Mouse (Mus musculus) stomach, embryonic 15.5 days (tissue): ENCODE data around the gene Arfgap3. TPM values are rescaled to one million over a fixed set of nuclear protein-coding genes. Genes with fewer than 3 reads are reported as not detected.
"Not testable (repeated sequence)": the region's sequence is repeated elsewhere in the genome, so short reads cannot be mapped to it uniquely, and the experiment has no call there.

ENCODE experiments used
- ATAC-seq: fragments of 200-750 bp; cut with Nextera tagmentation; 2 replicates; pipeline ENCODE4 v1.8.0; 2017; ENCODE audit warnings: low read depth, moderate number of reproducible peaks, moderate TSS enrichment; ENCODE audit not compliant: insufficient read depth, low FRiP score
- H3K27ac ChIP-seq: fragments of 300-500 bp; sonication (generic); 2 replicates; pipeline ENCODE4 v1.5.1; 2015; ENCODE audit warnings: mild to moderate bottlenecking, inconsistent platforms
- H3K27me3 ChIP-seq: fragments of 300-500 bp; sonication (generic); replicated peaks from 2 replicates; pipeline ENCODE4 v1.6.1; 2015; ENCODE audit warnings: inconsistent platforms
- H3K36me3 ChIP-seq: fragments of 300-500 bp; sonication (generic); 2 replicates; pipeline ENCODE4 v1.6.1; 2015; ENCODE audit warnings: inconsistent platforms
- H3K4me1 ChIP-seq: fragments of 300-500 bp; sonication (generic); 2 replicates; pipeline ENCODE4 v1.6.1; 2015; ENCODE audit warnings: inconsistent platforms
- H3K4me2 ChIP-seq: fragments of 300-500 bp; sonication (generic); 2 replicates; pipeline ENCODE4 v1.6.1; 2015; ENCODE audit warnings: mild to moderate bottlenecking, inconsistent platforms
- H3K4me3 ChIP-seq: fragments of 300-500 bp; sonication (generic); replicated peaks from 2 replicates; pipeline ENCODE4 v1.5.1; 2015; ENCODE audit warnings: inconsistent platforms
- H3K9ac ChIP-seq: fragments of 300-500 bp; sonication (generic); 2 replicates; pipeline ENCODE4 v1.6.1; 2015; ENCODE audit warnings: inconsistent platforms
- H3K9me3 ChIP-seq: fragments of 300-500 bp; sonication (generic); 2 replicates; pipeline ENCODE4 v1.6.1; 2016; ENCODE audit warnings: inconsistent platforms
- WGBS: fragments of 180-500 bp; shearing (Covaris S2); methylation state at CpG from one replicate; pipeline ENCODE4 v1.1.7; 2015; 5-methylcytosine and 5-hydroxymethylcytosine counted together
- polyA plus RNA-seq: library from polyadenylated mRNA; unstranded; fragments of >200 nt; fragmentation: Nextera tagmentation; extraction: Ambion mirVana; gene quantifications from 2 replicates; pipeline ENCODE4 v1.2.1, GENCODE M21; 2015

Arfgap3 gene
- polyA plus RNA-seq, 1 experiment from 2014 or later, result 63.0 TPM

DNA sequence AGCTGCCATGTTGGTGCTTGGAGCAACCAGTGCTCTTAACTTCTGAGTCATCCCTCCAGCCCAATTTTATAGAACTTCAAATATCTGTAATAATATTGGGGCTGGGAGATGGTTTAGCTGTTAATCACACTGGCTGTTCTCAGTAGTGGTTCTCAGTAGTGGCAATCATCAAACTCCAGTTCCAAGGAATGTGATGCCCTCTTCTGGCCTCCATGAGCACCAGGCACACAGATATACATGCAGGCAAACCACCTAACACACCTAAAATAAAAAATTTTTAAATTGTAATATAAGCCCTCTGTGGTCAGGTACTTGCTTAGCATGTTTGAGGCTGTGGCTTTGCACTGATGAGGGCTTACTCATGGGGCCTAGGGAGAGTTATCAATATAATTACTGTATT lies 15.7 kb upstream of the Arfgap3 start:
- H3K9me3 ChIP-seq, result no peaks in the 10 kb centered on the region
- H3K4me1 ChIP-seq, result peaks cover 11% of the 10 kb centered on the region
- H3K4me2 ChIP-seq, result peak overlapping the region; percentile 32; the same call in 1 of the 2 replicates
- H3K27me3 ChIP-seq, result no peaks in the 10 kb centered on the region
- ATAC-seq, result no peak
- no peaks in the 10 kb centered on the region for H3K36me3 ChIP-seq
- no peak overlapping the region for H3K9ac ChIP-seq
- no peak overlapping the region for H3K4me3 ChIP-seq
- no peak overlapping the region for H3K27ac ChIP-seq

DNA sequence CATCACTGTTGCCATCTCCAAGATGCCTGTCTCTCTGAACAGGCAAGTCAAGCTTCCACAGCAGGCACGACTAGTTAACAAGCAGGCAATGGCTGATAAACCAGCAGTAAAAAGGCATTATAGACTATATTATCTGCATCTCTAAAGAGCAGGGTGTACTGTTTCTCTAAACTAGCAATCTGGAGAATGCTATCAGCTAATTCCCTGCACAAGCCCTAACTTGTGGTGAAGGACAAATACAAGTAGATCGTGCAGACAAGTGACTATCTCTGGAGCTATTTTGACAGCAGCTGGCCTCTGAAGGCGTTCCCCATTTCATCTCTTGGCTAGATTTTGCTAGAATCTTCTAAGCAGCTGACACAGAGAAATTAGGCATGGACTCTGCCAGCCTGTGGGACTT lies 14.1 kb upstream of the Arfgap3 start:
- no peak for ATAC-seq
- no peak overlapping the region for H3K4me3 ChIP-seq
- H3K9ac ChIP-seq, result no peak overlapping the region
- no peak overlapping the region for H3K27ac ChIP-seq
- H3K27me3 ChIP-seq, result no peaks in the 10 kb centered on the region
- no peaks in the 10 kb centered on the region for H3K9me3 ChIP-seq
- WGBS, result 57% methylated on average over 3 of the region's 3 CpGs
- no peaks in the 10 kb centered on the region for H3K36me3 ChIP-seq
- no peak overlapping the region for H3K4me2 ChIP-seq
- H3K4me1 ChIP-seq, result peaks cover 11% of the 10 kb centered on the region

GRCm38 (mm10) chr15:83362813-83363212 lies 12.8 kb upstream of the Arfgap3 start:
- 76% methylated on average over 1 of the region's 1 CpGs for WGBS
- H3K4me3 ChIP-seq, ATAC-seq, H3K27ac ChIP-seq, H3K36me3 ChIP-seq, H3K9me3 ChIP-seq, H3K27me3 ChIP-seq, H3K9ac ChIP-seq, H3K4me2 ChIP-seq: not testable (repeated sequence)
- peaks cover 11% of the 10 kb centered on the region for H3K4me1 ChIP-seq

DNA sequence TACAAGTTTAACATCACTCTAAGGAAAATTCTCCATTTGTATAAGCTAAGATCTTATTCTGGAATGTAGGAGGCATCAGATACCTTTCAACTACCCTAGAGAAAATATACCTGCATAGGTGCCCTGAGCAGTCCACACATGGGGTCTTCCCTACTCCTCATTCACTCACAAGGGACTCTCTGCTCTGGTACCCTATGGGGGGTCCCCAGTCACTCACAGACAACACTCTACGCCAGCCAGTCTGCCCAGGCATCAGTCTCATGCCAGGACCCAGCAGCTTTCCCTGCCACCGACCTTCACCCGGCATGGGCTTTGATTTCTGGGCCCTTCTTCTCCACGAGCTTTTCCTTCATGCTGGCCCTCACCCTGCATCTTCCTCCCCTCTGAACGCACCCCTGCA lies 10.9 kb upstream of the Arfgap3 start:
- not testable (repeated sequence) for H3K27me3 ChIP-seq, H3K9ac ChIP-seq, H3K4me1 ChIP-seq, ATAC-seq, H3K9me3 ChIP-seq, H3K4me3 ChIP-seq, H3K27ac ChIP-seq, H3K4me2 ChIP-seq, H3K36me3 ChIP-seq
- 70% methylated on average over 5 of the region's 5 CpGs for WGBS

- H3K9ac ChIP-seq, result no peak overlapping the region
- WGBS, result 61% methylated on average over 3 of the region's 3 CpGs
Measured at GRCm38 (mm10) chr15:83360140-83360539, 10.1 kb upstream of the Arfgap3 start.

GRCm38 (mm10) chr15:83358476-83358875 lies 8.4 kb upstream of the Arfgap3 start:
- Histone ChIP-seq H3K4me2 (no peak overlapping the region), H3K9ac (no peak overlapping the region), H3K27ac (no peak overlapping the region), H3K27me3 (no peaks in the 10 kb centered on the region), H3K4me1 (no peaks in the 10 kb centered on the region), H3K4me3 (no peak overlapping the region), H3K36me3 (no peaks in the 10 kb centered on the region), H3K9me3 (no peaks in the 10 kb centered on the region)
- 83% methylated on average over 1 of the region's 1 CpGs for WGBS
- ATAC-seq, result no peak

More at GRCm38 (mm10) chr15:83360140-83360539, 10.1 kb upstream of the Arfgap3 start:
- no peak overlapping the region for H3K27ac ChIP-seq
- ATAC-seq, result no peak
- H3K4me1 ChIP-seq, result no peaks in the 10 kb centered on the region
- H3K36me3 ChIP-seq, result no peaks in the 10 kb centered on the region
- H3K4me2 ChIP-seq, result no peak overlapping the region
- no peak overlapping the region for H3K4me3 ChIP-seq
- no peaks in the 10 kb centered on the region for H3K27me3 ChIP-seq
- H3K9me3 ChIP-seq, result no peaks in the 10 kb centered on the region

DNA sequence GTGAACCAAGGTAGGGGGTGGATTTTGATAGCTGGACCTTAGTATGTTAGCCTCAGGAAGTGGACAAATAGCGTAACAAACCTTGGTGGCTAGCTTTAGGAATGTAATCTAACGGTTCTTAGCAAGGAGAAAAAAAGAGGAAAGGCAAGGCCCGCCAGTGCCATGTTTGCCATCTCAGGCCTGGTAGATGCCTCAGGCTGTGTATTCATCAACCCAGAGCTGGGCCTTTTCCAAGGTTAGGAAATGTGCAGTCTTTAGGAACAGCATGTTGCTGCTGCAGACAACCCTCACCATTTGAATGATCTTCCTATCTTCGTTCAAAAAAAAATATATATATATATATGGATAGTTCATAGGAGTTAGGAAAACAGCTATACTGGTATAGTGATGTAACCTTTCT lies 1.5 kb upstream of the Arfgap3 start:
- 73% methylated on average over 4 of the region's 4 CpGs for WGBS
- Histone ChIP-seq H3K4me3 (no peak overlapping the region), H3K27me3 (no peaks in the 10 kb centered on the region), H3K27ac (peak overlapping the region; percentile 90), H3K9me3 (no peaks in the 10 kb centered on the region), H3K36me3 (no peaks in the 10 kb centered on the region), H3K9ac (no peak overlapping the region), H3K4me2 (no peak overlapping the region), H3K4me1 (0 out of 2 replicates have a peak, but pooled peaks cover 15% of the 10 kb centered on the region)
- no peak for ATAC-seq

DNA sequence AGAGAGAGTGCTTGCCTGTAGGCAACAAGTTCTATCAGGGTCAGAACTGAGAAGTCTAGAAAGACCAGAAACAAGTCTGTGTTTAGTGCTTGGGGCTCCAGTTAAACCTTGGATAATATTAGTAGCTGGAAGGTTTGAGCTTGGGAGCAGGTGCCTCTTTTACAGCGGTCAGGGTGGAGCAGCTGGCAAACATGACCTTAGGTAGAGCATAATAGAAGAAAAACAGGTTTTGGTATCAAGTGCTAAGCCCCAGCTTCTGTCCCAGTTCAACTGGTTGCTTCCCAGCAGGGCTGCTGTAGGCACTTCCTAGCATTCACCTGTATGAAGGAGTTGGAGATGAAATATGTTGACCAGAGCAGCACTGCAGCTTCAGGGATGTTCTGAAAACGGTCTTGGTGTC lies 812 bp upstream of the Arfgap3 start:
- H3K4me3 ChIP-seq, result peak overlapping the region; percentile 76

DNA sequence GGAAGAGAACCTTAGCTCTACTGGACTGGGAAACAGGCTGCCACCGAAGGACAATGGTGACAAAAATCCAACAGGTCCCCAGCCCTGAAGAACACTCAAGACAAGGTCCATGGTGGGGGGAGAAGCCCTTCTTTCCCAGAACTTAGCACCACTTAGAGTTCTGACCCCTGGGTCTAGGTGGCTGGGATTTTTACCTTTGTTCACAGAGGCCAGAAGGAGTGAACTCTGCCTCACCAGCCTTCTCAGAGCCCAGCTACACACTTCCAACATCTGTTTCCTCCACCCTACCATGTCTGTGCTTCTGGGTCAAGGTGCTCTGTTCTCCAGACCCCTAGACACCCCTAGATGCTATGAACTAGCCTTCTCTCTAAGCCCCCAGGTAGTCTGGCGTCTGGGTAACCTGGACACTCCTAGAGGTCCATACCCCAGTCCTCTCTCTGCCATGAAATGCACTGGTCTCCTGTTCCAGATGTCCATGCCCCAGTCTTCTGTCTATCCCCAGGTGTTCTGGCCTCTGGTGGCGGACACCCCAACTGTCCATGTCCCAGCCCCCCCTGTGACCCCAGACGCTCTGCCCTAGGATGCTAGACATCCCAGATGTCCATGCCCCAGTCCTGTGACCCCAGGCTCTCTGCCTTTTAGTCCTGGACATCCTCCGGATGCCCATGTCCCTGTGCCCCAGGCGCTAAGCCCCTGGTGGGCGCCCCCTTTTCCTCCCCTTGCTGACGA lies 658 bp downstream of the Arfgap3 start:
- Histone ChIP-seq H3K9ac (peak overlapping the region; percentile 71), H3K36me3 (no peaks in the 10 kb centered on the region), H3K27ac (peak overlapping the region; percentile 59; the same call in 1 of the 2 replicates), H3K27me3 (no peaks in the 10 kb centered on the region), H3K9me3 (no peaks in the 10 kb centered on the region), H3K4me2 (peak overlapping the region; percentile 67), H3K4me1 (peaks cover 29% of the 10 kb centered on the region), H3K4me3 (peak overlapping the region; percentile 76)
- no peak for ATAC-seq
- 12% methylated on average over 8 of the region's 8 CpGs for WGBS

More for the DNA sequence above, 812 bp upstream of the Arfgap3 start:
- Histone ChIP-seq H3K36me3 (no peaks in the 10 kb centered on the region), H3K4me1 (0 out of 2 replicates have a peak, but pooled peaks cover 20% of the 10 kb centered on the region), H3K9ac (no peak overlapping the region), H3K9me3 (no peaks in the 10 kb centered on the region), H3K27me3 (no peaks in the 10 kb centered on the region), H3K4me2 (peak overlapping the region; percentile 67), H3K27ac (peak overlapping the region; percentile 90)
- WGBS, result 53% methylated on average over 2 of the region's 2 CpGs
- ATAC-seq, result peak; percentile 72

DNA sequence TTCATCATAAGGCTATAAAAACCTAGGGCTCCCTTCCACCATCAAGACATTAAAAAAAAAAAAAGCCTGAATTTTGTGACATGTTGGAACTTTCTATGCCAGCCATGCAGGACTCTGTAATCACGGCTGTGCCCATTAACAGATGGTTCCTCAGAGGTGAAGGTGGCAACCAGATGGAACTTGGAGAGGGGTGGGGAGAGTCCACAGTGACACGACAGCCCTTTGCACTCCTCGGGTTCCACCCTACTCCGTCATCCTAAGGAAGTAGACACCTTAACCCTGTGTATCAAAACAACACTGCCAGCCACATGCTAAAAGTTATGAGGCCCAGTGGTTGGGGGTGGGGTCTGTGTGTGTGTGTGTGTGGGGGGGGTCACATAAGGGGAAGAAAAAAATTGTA lies 1.3 kb downstream of the Arfgap3 start:
- Histone ChIP-seq H3K4me3 (peak overlapping the region; percentile 76), H3K36me3 (no peaks in the 10 kb centered on the region), H3K9me3 (no peaks in the 10 kb centered on the region), H3K4me2 (peak overlapping the region; percentile 67), H3K27ac (no peak overlapping the region), H3K4me1 (peaks cover 35% of the 10 kb centered on the region), H3K27me3 (no peaks in the 10 kb centered on the region), H3K9ac (no peak overlapping the region)
- no peak for ATAC-seq
- WGBS, result 59% methylated on average over 4 of the region's 4 CpGs

DNA sequence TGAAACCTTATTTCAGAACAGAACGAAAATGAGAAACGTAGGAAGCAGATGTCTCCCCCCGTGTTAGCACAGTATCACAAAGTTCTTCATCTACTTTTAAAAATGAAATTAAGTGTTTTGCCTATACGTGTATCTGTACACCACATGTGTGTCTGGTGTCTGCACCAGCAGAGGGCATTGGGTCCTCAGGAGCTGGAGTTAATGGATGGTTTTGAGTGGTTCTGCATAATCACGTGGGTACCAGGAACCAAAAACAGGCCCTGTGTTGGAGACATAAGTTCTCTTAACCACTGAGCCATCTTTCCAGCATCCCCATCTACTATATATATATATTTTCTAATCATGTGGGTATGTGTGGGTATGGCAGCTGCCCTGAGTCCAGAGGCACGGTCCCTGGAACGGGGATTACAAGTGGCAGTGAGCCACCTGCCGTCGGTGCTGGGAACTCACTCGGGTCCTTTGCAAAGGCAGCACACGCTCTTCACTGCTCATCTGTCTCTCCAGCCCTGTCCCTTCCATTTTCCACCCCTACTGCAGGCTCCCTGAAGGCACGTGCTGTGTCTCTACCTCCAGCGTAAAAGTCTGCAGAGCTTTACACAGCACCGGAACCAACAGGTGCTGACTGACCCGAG lies 4.0 kb downstream of the Arfgap3 start:
- WGBS, result 85% methylated on average over 15 of the region's 15 CpGs
- H3K4me2 ChIP-seq, result no peak overlapping the region
- peaks cover 36% of the 10 kb centered on the region for H3K4me1 ChIP-seq
- H3K27me3 ChIP-seq, result no peaks in the 10 kb centered on the region
- no peak for ATAC-seq
- H3K36me3 ChIP-seq, result peaks cover 3% of the 10 kb centered on the region; the same call in 1 of the 2 replicates
- no peaks in the 10 kb centered on the region for H3K9me3 ChIP-seq
- H3K4me3 ChIP-seq, result no peak overlapping the region
- no peak overlapping the region for H3K9ac ChIP-seq
- 0 out of 2 replicates have a peak overlapping the region, but pooled peaks have one; percentile 19 for H3K27ac ChIP-seq

GRCm38 (mm10) chr15:83344956-83345355 lies 5.1 kb downstream of the Arfgap3 start:
- ATAC-seq, result 0 out of 2 replicates have a peak, but pooled peaks have one; percentile 45
- 49% methylated on average over 7 of the region's 7 CpGs for WGBS
- Histone ChIP-seq H3K4me2 (no peak overlapping the region), H3K9me3 (no peaks in the 10 kb centered on the region), H3K36me3 (peaks cover 7% of the 10 kb centered on the region), H3K27me3 (no peaks in the 10 kb centered on the region), H3K9ac (no peak overlapping the region), H3K27ac (peak overlapping the region; percentile 72), H3K4me3 (no peak overlapping the region), H3K4me1 (peaks cover 36% of the 10 kb centered on the region)
